11 mouse cellular contexts compared by ENCODE assay signal in the genomic region with DNA sequence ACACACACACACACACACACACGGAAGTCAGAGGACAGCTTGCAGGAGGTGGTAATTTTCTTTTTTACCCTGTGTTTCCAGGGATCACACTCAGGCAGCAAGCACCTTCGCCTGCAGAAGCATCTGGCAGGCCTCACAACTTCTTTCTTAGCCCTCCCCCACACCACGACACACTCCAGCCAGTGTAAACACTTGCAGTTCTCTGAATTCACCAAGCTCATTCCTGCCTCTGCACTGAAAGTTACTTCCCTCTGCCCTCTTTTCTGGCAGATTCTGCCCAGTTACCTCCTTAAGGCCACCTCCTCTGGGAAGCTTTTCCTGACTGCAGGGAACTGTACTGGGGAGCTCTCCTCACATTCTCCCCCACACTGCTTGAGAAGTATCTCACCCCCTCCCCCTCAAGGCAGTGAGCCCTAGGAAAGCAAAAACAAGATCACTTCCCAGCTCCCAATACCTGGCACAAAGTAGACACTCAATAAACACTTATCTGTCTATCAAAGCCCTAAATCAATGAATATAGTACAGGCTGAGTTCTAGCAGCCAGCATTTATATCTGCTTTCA.
DNase-seq lines count a peak whose midpoint lies in the region; ATAC-seq and TF ChIP-seq lines count a peak whose summit lies in the region.
"Had no signal": no experiment of that assay in that cellular context is flagged by ENCODE, and none has a peak within 500 bp of the region (broad histone marks: within the 10 kb centered on the region; RNA-seq: fewer than 3 reads in every experiment).

No protein-coding gene starts in this region.

- no peaks in the 10 kb centered on the region for H3K79me2 ChIP-seq in liver, adult 2 months (ENCODE audit: control insufficient read depth, insufficient read depth, low read length)

- H3K27ac ChIP-seq in liver, adult 2 months (replicated peaks; ENCODE audit: insufficient read depth, low read depth, low read length), result peak overlapping the region; percentile 72
- no peak overlapping the region for H3K27ac ChIP-seq in liver, embryonic 12.5 days
- H3K27ac ChIP-seq in stomach, embryonic 15.5 days, result peak overlapping the region; percentile 71
- no peak overlapping the region for H3K27ac ChIP-seq in forebrain, postnatal 0 days (ENCODE audit: low read depth, low read length)
- H3K27ac ChIP-seq: liver, embryonic 15.5 days had no signal

- WGBS in liver, adult 2 months, result 27% methylated on average over 3 of the region's 3 CpGs
- 36% methylated on average over 3 of the region's 3 CpGs for WGBS in liver, embryonic 12.5 days (ENCODE audit: insufficient replicate concordance)
- 17% methylated on average over 3 of the region's 3 CpGs for WGBS in stomach, embryonic 15.5 days
- whole genome bisulfite sequencing in forebrain, postnatal 0 days, result 52% methylated on average over 3 of the region's 3 CpGs

- no peaks in the 10 kb centered on the region for H3K9me3 ChIP-seq in liver, embryonic 12.5 days (replicated peaks)
- H3K9me3 ChIP-seq in stomach, embryonic 15.5 days, result no peaks in the 10 kb centered on the region
- no peaks in the 10 kb centered on the region for H3K9me3 ChIP-seq in forebrain, postnatal 0 days (ENCODE audit: low read length)
- H3K9me3 ChIP-seq: liver, embryonic 15.5 days had no signal

- H3K4me3 ChIP-seq in liver, adult 2 months (ENCODE audit: insufficient read depth, low read depth, low read length), result no peak overlapping the region
- H3K4me3 ChIP-seq in liver, embryonic 12.5 days, result no peak overlapping the region
- no peak overlapping the region for H3K4me3 ChIP-seq in stomach, embryonic 15.5 days (replicated peaks)
- no peak overlapping the region for H3K4me3 ChIP-seq in forebrain, postnatal 0 days (ENCODE audit: low read depth, low read length)
- H3K4me3 ChIP-seq: liver, embryonic 15.5 days had no signal

- H3K27me3 ChIP-seq in liver, adult 2 months (ENCODE audit: control insufficient read depth, insufficient read depth, low read length), result no peaks in the 10 kb centered on the region
- no peaks in the 10 kb centered on the region for H3K27me3 ChIP-seq in liver, embryonic 12.5 days (replicated peaks)
- H3K27me3 ChIP-seq in stomach, embryonic 15.5 days (replicated peaks), result no peaks in the 10 kb centered on the region
- no peaks in the 10 kb centered on the region for H3K27me3 ChIP-seq in forebrain, postnatal 0 days (ENCODE audit: insufficient read depth, low read length)
- H3K27me3 ChIP-seq: liver, embryonic 15.5 days had no signal

- TF ChIP-seq POLR2A in liver, adult 2 months (IDR thresholded peaks at IDR 0.05; ENCODE audit: extremely low read depth, insufficient read depth, low read length), result no peak

- peaks cover 15% of the 10 kb centered on the region for H3K4me1 ChIP-seq in liver, adult 2 months (ENCODE audit: control insufficient read depth, insufficient read depth, low read length)
- H3K4me1 ChIP-seq in liver, embryonic 12.5 days, result 0 out of 2 replicates have a peak, but pooled peaks cover 7% of the 10 kb centered on the region
- peaks cover 5% of the 10 kb centered on the region for H3K4me1 ChIP-seq in stomach, embryonic 15.5 days
- no peaks in the 10 kb centered on the region for H3K4me1 ChIP-seq in forebrain, postnatal 0 days (ENCODE audit: insufficient read depth)

- peak; percentile 30 for DNase-seq in embryo, embryonic 10.5 days (ENCODE audit: low spot score)
- no peak for DNase-seq in embryo, embryonic 11 days
- DNase-seq in liver, adult 2 months (ENCODE audit: extremely low read depth, low read depth, low spot score), result peak; percentile 70
- peak; percentile 46 for DNase-seq in kidney, postnatal 14 days
- no peak for DNase-seq in forebrain, postnatal 0 days
- no peak for DNase-seq in urinary bladder, postnatal 10 days (ENCODE audit: low spot score)
- DNase-seq: cerebellum, postnatal 10 days had no signal

- H3K36me3 ChIP-seq in liver, adult 2 months (ENCODE audit: control insufficient read depth, insufficient read depth, low read length), result no peaks in the 10 kb centered on the region
- H3K36me3 ChIP-seq in liver, embryonic 12.5 days, result no peaks in the 10 kb centered on the region
- H3K36me3 ChIP-seq in stomach, embryonic 15.5 days, result no peaks in the 10 kb centered on the region
- H3K36me3 ChIP-seq in forebrain, postnatal 0 days (ENCODE audit: insufficient read depth), result no peaks in the 10 kb centered on the region
- H3K36me3 ChIP-seq: liver, embryonic 15.5 days had no signal

- no peak for ATAC-seq in liver, embryonic 12.5 days
- peak; percentile 65; the same call in 1 of the 2 replicates for ATAC-seq in stomach, embryonic 15.5 days (ENCODE audit: insufficient read depth, low FRiP score, low read depth)
- no peak for ATAC-seq in forebrain, postnatal 0 days
- ATAC-seq: hindbrain, embryonic 16.5 days had no signal

- no peak overlapping the region for H3K4me2 ChIP-seq in liver, embryonic 12.5 days
- H3K4me2 ChIP-seq in stomach, embryonic 15.5 days, result no peak overlapping the region
- no peak overlapping the region for H3K4me2 ChIP-seq in forebrain, postnatal 0 days (ENCODE audit: low read depth)
- H3K4me2 ChIP-seq: liver, embryonic 15.5 days had no signal

- H3K9ac ChIP-seq in liver, adult 2 months (ENCODE audit: low read depth, low read length), result 0 out of 2 replicates have a peak overlapping the region, but pooled peaks have one; percentile 38
- H3K9ac ChIP-seq in liver, embryonic 12.5 days, result no peak overlapping the region
- H3K9ac ChIP-seq in stomach, embryonic 15.5 days, result no peak overlapping the region
- H3K9ac ChIP-seq in forebrain, postnatal 0 days, result no peak overlapping the region
- H3K9ac ChIP-seq: liver, embryonic 15.5 days had no signal

- no peak for TF ChIP-seq CTCF in liver, adult 2 months (IDR thresholded peaks at IDR 0.05; ENCODE audit: low read depth, low read length)
- TF ChIP-seq CTCF in forebrain, postnatal 0 days (IDR thresholded peaks at IDR 0.05; ENCODE audit: low read depth), result no peak

Comparison
In these comparisons a context has a peak if more than half of its experiments do, and no peak if none do; other contexts are left out.
1. DNase-seq: peak in embryo, embryonic 10.5 days (single experiment), liver, adult 2 months (single experiment) and kidney, postnatal 14 days (single experiment); none in embryo, embryonic 11 days (single experiment), forebrain, postnatal 0 days (single experiment) and urinary bladder, postnatal 10 days (single experiment).
2. H3K27ac ChIP-seq: peak in liver, adult 2 months (single experiment) and stomach, embryonic 15.5 days (single experiment); none in liver, embryonic 12.5 days (single experiment) and forebrain, postnatal 0 days (single experiment).